Mouse (Mus musculus): ENCODE data around the gene Rps6kb2. TPM values are rescaled to one million over a fixed set of nuclear protein-coding genes. Genes with fewer than 3 reads are reported as not detected.
"Not testable (repeated sequence)": the region's sequence is repeated elsewhere in the genome, so short reads cannot be mapped to it uniquely, and the experiment has no call there.

Gene Rps6kb2
- polyA plus RNA-seq, 1 experiment = 97.8 TPM

- Histone ChIP-seq H3K4me1 (replicated peaks; ENCODE audit: control insufficient read depth, insufficient read depth, low read length) (peaks cover 18% of the 10 kb centered on the region), H3K27me3 (ENCODE audit: control insufficient read depth, insufficient read depth, low read length) (no peaks in the 10 kb centered on the region), H3K4me3 (ENCODE audit: control insufficient read depth, insufficient read depth, low read length) (no peak overlapping the region), H3K36me3 (ENCODE audit: control insufficient read depth, insufficient read depth, low read length) (peaks cover 12% of the 10 kb centered on the region), H3K27ac (ENCODE audit: control insufficient read depth, insufficient read depth, low read length) (no peak overlapping the region)
- WGBS = 95% methylated on average over 7 of the region's 7 CpGs
- TF ChIP-seq POLR2A (IDR thresholded peaks at IDR 0.05; ENCODE audit: control insufficient read depth, extremely low read depth, insufficient read depth, low read length, poor library complexity) = no peak
- no peak for TF ChIP-seq CTCF (IDR thresholded peaks at IDR 0.05; ENCODE audit: borderline replicate concordance, control insufficient read depth, extremely low read depth, insufficient read depth, low read length, poor library complexity)
- no peak for DNase-seq
Observed at GRCm38 (mm10) chr19:4129462-4129861, 33.7 kb downstream of the Rps6kb2 start.

GRCm38 (mm10) chr19:4126759-4127495 lies 36.2 kb downstream of the Rps6kb2 start:
- Histone ChIP-seq H3K4me1 (replicated peaks; ENCODE audit: control insufficient read depth, insufficient read depth, low read length) (peaks cover 18% of the 10 kb centered on the region), H3K36me3 (ENCODE audit: control insufficient read depth, insufficient read depth, low read length) (peaks cover 3% of the 10 kb centered on the region; the same call in 1 of the 2 replicates), H3K4me3 (ENCODE audit: control insufficient read depth, insufficient read depth, low read length) (peak overlapping the region; percentile 73), H3K27ac (ENCODE audit: control insufficient read depth, insufficient read depth, low read length) (peak overlapping the region; percentile 41; the same call in 1 of the 2 replicates), H3K27me3 (ENCODE audit: control insufficient read depth, insufficient read depth, low read length) (no peaks in the 10 kb centered on the region)
- peak; percentile 35 for DNase-seq
- WGBS = 61% methylated on average over 7 of the region's 7 CpGs
- TF ChIP-seq CTCF (IDR thresholded peaks at IDR 0.05; ENCODE audit: borderline replicate concordance, control insufficient read depth, extremely low read depth, insufficient read depth, low read length, poor library complexity) = no peak
- TF ChIP-seq POLR2A (IDR thresholded peaks at IDR 0.05; ENCODE audit: control insufficient read depth, extremely low read depth, insufficient read depth, low read length, poor library complexity) = no peak

GRCm38 (mm10) chr19:4125741-4126696 lies 37.1 kb downstream of the Rps6kb2 start, which contains the start of gene Aip:
Aip (minus strand) TSS chr19:4125858.
- under 1% methylated on average over 64 of the region's 64 CpGs for WGBS

DNA sequence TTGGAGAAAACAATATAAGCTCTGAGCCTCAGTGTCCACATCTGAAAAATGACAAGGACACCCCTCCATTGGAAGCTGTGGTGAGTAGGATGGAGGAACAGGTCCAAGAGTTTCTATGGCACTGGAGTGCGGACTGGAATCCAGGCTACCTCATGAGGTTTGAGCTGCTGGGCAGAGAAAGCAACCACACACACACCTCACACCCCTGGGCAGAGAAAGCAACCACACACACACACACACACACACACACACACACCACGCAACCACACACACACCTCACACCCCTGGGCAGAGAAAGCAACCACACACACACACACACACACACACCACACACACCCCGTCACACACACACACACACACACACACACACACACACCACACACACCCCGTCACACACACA lies 37.9 kb downstream of the Rps6kb2 start:
- H3K4me3 ChIP-seq (ENCODE audit: control insufficient read depth, insufficient read depth, low read length); H3K27ac ChIP-seq (ENCODE audit: control insufficient read depth, insufficient read depth, low read length); DNase-seq; H3K27me3 ChIP-seq (ENCODE audit: control insufficient read depth, insufficient read depth, low read length); H3K36me3 ChIP-seq (ENCODE audit: control insufficient read depth, insufficient read depth, low read length): not testable (repeated sequence)
- H3K4me1 ChIP-seq (replicated peaks; ENCODE audit: control insufficient read depth, insufficient read depth, low read length) = peaks cover 26% of the 10 kb centered on the region
- WGBS = 18% methylated on average over 4 of the region's 4 CpGs

More at GRCm38 (mm10) chr19:4125741-4126696, 37.1 kb downstream of the Rps6kb2 start, which contains the start of gene Aip:
- H3K4me1 ChIP-seq (replicated peaks; ENCODE audit: control insufficient read depth, insufficient read depth, low read length) = peaks cover 20% of the 10 kb centered on the region
- H3K36me3 ChIP-seq (ENCODE audit: control insufficient read depth, insufficient read depth, low read length) = peaks cover 3% of the 10 kb centered on the region; the same call in 1 of the 2 replicates
- TF ChIP-seq POLR2A (IDR thresholded peaks at IDR 0.05; ENCODE audit: control insufficient read depth, extremely low read depth, insufficient read depth, low read length, poor library complexity) (peak; percentile 74), CTCF (IDR thresholded peaks at IDR 0.05; ENCODE audit: borderline replicate concordance, control insufficient read depth, extremely low read depth, insufficient read depth, low read length, poor library complexity) (peak; percentile 84)
- DNase-seq = peak; percentile 99
- peak within 1 kb of the TSS; percentile 41; the same call in 1 of the 2 replicates for H3K27ac ChIP-seq (ENCODE audit: control insufficient read depth, insufficient read depth, low read length)
- no peaks in the 10 kb centered on the region for H3K27me3 ChIP-seq (ENCODE audit: control insufficient read depth, insufficient read depth, low read length)
- H3K4me3 ChIP-seq (ENCODE audit: control insufficient read depth, insufficient read depth, low read length) = peak within 1 kb of the TSS; percentile 73

- no peak for TF ChIP-seq POLR2A (IDR thresholded peaks at IDR 0.05; ENCODE audit: control insufficient read depth, extremely low read depth, insufficient read depth, low read length, poor library complexity)
- TF ChIP-seq CTCF (IDR thresholded peaks at IDR 0.05; ENCODE audit: borderline replicate concordance, control insufficient read depth, extremely low read depth, insufficient read depth, low read length, poor library complexity) = no peak
- DNase-seq = no peak
- H3K36me3 ChIP-seq (ENCODE audit: control insufficient read depth, insufficient read depth, low read length) = peaks cover 3% of the 10 kb centered on the region; the same call in 1 of the 2 replicates
- no peak overlapping the region for H3K27ac ChIP-seq (ENCODE audit: control insufficient read depth, insufficient read depth, low read length)
- WGBS = 94% methylated on average over 4 of the region's 4 CpGs
- H3K4me3 ChIP-seq (ENCODE audit: control insufficient read depth, insufficient read depth, low read length) = no peak overlapping the region
- peaks cover 30% of the 10 kb centered on the region for H3K4me1 ChIP-seq (replicated peaks; ENCODE audit: control insufficient read depth, insufficient read depth, low read length)
- H3K27me3 ChIP-seq (ENCODE audit: control insufficient read depth, insufficient read depth, low read length) = no peaks in the 10 kb centered on the region
Observed at GRCm38 (mm10) chr19:4124432-4124831, 38.7 kb downstream of the Rps6kb2 start.

Measured in thymus, adult 2 months (tissue).